Mouse (Mus musculus) spleen, embryonic (tissue): ENCODE data around the gene Ppp1r36.

ENCODE experiments used
- CTCF ChIA-PET: fragments of 350-600 bp; sonication (Branson Sonifier 250); formaldehyde crosslinking; loops from one replicate; lab custom pipeline; 2022; lab: Charles Lee

The Ppp1r36 gene

DNA sequence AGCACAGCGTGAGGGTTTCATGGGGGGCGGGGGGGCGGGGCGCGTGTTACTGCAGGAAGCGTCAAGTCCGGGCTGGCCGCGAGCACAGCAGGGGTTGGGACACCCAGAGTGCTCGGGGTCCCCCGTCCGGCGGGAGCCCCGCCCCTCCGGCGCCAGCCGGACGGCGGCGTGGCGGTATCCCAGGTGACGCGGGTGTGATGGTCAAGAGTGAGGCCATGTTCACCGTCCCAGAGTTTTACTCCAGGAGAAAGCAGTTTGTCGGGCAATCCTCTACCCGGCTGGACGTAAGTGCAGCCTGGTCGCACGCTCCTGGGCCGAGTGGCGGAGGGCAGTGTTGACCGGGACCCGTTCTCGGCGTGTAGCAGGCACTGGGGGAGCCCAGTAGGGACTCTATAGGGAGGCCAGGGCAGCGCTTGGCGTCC, at the start of gene Ppp1r36:
Ppp1r36 (plus strand) TSS at position 106 of the 422 bp plus-strand sequence.
- CTCF ChIA-PET, result interaction anchor here (0.7 kb wide), 1 partner anchor 23 kb away, joined by 3 read pairs; no protein-coding TSS in a partner anchor

DNA sequence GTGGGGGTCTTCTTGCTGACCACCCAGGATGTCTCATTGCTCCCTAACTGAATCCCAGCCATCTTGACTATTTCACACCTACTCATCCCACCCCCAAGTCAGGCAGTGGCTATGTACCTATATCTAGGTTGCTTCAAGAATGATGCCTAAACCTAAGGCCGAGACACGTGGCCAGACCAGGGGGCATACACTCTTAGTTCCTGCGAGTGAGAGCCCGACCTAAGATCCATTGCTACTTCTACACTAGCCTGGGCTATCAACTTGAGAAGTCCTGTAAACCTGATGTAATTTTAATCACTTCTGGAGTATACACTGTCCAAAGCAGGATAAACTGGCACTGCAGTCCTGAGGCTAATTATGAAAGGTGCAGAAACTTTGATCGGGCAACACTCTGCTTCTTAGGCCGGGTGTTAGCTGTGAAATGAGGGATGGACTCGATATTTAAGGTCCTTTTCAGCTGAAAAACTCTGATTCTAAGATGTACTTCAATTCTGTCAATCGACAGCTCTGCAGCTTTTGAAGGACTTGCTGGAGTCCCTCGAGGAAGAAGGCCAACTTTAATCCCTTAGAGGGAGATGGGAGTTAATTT, 49.0 kb upstream of the Ppp1r36 start:
- CTCF ChIA-PET, result no interaction called here

DNA sequence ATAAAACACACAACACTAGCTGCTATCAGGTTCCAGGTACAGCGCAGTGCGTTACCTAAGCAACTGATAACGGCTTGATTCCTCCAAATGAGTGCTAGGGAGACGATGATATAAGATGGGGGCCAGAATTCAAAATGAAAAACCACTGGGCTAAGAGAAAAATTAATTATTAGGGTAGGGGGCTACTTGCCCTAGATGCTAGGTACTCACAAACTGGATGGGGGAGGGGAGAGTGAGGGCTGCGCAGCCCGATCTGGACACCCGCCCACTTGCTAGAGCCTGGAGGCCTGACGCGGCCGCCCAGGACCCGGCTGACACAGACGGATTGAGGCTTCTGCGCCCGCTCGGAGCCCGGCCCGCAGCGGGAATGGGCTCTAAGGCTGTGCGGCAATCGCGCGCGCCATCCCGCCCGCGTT, 48.5 kb upstream of the Ppp1r36 start:
- CTCF ChIA-PET, result no interaction called here

DNA sequence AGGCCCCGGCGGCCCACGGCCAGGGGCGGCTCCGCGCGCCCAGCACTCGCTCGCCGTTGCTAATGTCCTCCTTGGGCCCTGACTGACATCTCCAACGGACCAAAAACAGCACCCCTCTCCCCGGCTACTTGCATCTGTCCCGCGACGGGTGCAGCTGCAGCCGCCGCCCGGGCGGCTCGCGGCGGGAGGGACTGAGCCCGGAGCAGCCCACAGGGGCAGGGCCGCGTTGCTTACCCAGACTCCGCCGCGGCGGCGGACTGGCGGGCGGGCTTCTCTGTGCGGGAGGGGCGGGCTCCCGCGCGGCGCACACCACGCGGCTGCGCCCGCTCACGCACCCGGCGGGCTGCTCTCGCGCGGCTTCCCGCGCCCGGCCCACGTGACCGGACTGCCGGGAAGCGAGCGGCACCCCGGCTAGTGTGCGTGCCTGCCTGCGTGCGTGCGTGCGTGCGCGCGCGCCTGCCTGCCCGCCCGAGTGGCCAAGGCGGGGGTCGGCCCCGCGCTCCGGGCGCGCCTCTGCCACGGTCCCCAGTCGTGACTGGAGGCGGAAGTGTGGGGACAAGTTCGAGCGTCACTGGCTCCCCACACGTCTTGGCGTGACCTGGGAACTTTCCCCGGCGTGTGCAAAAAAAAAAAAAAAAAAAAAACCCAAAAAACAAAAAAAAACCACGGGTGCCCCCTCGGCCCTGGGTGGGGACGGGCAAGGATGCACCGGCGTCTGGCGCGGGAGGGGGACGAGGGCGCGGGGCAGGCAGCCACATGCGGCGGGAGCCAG, 47.9 kb upstream of the Ppp1r36 start, which contains the start of gene Zbtb25:
Zbtb25 (minus strand) TSS at position 397 of the 772 bp plus-strand sequence.
- CTCF ChIA-PET, result no interaction called here

DNA sequence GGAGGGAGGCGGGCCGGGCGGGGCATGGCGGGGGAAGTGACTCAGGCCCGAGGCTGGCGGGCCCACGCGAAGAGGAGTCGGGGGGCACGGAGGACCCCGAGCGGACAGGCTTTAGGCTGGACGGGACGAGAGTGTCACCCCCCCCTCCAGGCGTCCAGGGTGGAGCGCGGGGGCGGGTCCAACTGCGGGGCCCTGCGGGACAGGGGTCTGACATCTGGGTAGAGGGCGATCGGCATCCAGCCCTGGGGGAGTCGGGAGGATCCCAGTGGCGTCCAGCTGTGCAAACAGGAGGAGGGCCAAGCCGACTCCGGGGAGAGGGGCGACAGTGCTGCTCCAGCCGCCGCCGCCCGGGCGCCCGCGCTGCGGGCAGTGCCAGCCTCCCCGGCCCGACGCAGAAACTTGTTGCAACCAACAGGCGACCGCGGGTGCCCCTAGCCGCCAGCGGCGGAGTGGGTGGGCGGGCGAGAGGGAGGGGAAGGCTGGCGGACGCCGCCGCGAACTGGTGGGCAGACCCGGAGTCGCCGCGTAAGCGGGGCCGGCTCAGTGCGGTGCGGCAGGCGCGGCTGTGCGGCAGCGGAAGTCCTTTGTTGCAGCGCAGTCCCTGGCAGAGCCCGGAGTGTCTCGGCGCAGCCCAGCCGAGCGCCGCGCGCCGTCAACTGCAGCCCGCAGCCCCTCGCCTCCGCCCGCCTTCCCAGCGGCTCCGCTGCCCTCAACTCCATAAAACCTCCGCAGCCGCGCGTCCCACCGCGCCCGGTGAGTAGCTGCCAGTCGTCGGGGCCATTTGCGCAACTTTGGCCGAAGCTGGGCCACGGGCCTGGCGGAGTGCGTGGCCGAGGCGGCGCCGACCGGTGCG, 47.1 kb upstream of the Ppp1r36 start, which contains the start of gene Zbtb1:
Zbtb1 (plus strand) TSS at position 289 of the 853 bp plus-strand sequence.
- CTCF ChIA-PET, result no interaction called here

DNA sequence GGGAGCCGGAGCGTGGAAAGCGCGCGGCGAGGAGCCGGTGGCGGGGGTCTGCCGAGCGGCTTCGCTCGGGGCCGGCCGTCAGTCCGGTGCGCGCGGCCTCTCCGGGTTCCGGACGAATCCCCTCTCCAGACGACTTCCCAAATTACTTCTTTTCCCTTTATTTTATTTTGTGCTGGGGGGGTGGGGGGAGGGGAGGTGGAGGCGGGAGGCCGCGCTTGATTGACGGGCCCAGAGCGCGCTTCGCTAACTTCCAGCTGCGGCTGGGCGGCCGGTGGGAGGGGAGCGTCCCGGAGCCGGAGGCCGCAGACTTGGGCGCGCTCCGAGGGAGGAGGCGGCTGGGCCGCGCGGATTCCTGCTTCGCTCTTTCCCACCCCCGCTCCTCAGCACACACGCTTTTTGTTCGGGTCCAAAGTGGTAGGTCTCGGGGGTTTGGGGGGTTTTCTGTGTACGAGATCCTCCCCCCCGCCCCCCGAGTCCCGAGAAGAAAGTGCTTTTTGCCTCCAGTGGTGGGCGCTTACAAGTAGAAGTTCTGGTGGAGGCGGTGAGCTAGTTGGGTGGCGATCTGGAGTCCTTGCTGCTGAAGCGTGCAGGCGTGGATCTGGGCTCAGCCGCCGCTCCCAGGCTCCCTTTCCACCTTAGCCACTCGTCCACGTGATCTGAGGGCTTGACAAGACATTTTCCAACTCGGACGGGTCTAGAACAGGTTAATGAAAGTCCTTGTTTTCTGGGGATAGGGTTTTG, 46.3 kb upstream of the Ppp1r36 start:
- CTCF ChIA-PET, result no interaction called here

DNA sequence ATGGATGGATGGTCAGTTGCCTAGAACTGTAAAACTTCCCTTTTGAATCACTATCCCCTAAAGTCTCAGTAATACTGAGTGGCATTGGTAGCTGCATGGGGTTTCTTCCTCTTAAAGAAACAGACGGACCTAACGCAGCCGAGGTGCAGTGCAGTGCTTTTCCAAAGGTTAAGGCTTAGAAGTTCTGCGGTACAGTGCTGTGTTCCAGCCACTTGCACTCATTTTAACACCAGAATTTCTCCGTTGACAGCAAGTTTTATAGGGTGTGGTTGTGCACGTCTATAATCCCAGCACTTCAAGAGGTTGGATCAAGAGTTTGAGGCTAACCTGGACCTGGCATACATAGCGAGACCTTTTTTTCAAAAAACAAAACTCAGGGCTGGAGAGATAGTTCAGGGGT, 45.3 kb upstream of the Ppp1r36 start:
- CTCF ChIA-PET, result no interaction called here

DNA sequence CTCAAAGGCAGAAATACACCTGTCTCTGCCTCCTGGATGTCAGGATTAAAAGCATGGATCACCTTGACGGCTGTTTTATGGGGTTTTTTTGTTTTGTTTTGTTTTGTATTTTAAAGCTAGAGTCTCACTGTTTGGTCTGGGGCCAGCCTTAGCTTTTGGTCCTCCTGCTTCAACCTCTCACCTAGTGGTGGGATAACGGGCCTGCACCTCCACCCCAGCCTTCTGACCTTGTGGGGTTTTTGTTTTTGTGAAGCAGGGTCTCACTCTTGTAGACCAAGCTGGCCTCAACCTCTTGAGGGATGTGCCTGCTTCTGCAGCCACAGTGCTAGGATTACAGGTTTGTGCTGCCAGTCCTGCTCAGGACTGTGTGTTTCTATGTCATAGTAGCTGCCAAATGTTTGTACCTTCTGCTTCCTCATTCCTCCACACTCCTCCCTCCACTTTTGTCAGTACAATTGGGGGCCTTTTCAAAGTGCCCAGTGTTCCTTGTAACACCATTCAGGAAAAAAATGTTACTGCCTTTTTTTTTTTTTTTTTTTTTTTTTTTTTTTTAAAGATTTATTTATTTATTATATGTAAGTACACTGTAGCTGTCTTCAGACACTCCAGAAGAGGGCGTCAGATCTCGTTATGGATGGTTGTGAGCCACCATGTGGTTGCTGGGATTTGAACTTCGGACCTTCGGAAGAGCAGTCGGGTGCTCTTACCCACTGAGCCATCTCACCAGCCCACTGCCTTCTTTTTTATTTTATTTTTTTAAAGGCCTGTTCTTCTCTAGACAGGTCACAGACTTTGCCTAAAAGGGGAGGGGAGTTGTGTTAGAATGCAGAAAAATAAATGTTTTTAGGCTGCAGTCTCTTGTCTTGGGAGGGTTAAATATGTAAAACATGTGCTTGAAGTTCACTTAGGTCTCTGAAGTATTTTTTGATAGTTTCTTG, 44.2 kb upstream of the Ppp1r36 start:
- CTCF ChIA-PET, result interaction anchor here (0.6 kb wide), 1 partner anchor 41 kb away, joined by 8 read pairs; no protein-coding TSS in a partner anchor

DNA sequence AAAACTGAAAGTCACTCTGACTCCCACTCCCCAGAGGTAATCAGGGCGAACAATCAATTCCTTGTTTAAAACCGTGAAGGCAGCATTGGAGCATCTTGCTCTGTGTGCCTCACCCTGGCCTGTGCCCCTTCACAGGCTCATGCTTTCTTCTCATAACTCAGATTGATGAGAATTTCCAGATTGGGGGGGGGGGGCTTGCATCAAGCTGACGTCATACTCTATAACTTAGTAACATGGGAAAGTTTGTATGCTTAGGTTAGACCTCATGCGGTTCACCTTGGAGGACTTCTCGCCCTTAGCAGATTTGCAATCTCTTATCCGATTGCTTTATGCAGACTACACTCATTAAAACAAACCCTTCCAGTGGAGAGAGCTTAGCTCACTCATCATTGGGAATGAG, 43.3 kb upstream of the Ppp1r36 start:
- CTCF ChIA-PET, result interaction anchor here (0.6 kb wide), 1 partner anchor 26 kb away, joined by 7 read pairs; no protein-coding TSS in a partner anchor

DNA sequence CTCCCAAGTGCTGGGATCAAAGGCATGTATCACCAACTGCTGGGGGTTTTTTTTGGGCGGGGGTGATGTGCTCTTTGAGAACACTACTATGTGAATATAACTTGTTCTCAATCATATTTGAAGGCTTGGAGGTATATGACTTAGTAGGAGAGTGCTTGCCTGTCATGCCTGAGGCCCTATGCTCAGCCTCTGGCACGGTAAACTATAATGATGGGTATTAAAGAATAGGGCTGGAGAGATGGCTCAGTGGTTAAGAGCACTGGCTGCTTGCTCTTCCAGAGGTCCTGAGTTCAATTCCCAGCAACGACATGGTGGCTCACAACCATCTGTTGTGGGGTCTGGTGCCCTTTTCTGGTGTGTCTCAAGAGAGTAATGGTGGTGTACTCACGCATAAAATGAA, 42.4 kb upstream of the Ppp1r36 start:
- CTCF ChIA-PET, result no interaction called here

DNA sequence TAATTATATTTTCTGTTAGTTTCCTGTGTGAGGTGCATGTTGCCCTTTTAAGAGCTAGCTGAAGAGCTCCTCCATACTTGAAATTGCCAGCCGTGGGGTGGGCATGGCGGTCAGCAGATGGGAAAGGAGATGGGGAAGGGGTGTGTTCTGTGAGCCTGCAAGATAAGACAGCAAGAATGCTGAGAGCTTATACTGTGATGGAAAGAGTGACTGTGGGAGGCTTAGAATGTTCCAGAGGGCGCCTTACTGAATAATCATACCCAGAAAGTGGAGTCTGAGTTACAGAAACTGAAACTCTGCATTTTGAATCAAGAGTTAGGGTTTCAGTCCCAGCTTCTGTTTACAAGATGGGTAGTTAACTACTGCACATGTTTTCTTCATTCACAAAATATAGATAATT, 41.8 kb upstream of the Ppp1r36 start:
- CTCF ChIA-PET, result no interaction called here

DNA sequence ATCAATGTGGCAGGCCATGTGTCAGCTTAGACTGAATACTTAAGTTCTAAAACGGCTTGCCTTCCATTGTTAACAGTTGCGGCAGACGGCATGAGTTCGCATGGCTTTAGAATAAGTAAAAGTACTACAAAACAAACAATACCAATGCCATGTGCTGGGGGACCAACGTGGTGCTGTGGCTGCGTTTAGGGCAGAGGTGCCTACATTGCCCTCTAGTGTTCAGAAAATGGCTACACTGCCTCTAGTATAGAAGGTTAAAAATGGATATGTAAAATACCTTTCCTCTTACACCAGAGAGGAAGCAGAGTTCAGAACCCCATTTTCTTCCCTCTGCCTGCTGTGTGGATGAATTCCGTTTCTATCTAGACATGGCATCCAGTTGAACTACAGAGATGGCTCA, 40.7 kb upstream of the Ppp1r36 start:
- CTCF ChIA-PET, result no interaction called here

DNA sequence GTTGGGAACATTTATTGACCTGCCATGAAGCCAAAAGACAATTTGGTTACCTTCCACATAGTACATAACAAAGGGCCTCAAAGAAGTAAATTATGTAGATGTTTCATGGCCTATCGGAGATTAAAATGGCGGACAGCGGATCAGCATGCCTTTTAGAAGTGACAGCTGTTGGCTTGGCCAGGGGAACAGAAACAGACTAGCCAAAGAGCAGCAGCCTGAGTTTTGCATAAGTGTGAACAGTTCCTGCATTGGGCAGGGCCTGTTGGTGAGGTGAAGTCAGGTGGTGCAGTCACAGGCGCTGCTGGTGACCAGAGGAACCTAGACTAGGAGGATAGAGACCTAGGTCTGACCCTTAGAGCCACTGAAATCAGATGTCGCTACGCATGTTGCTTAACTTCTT, 40.3 kb upstream of the Ppp1r36 start:
- CTCF ChIA-PET, result no interaction called here

DNA sequence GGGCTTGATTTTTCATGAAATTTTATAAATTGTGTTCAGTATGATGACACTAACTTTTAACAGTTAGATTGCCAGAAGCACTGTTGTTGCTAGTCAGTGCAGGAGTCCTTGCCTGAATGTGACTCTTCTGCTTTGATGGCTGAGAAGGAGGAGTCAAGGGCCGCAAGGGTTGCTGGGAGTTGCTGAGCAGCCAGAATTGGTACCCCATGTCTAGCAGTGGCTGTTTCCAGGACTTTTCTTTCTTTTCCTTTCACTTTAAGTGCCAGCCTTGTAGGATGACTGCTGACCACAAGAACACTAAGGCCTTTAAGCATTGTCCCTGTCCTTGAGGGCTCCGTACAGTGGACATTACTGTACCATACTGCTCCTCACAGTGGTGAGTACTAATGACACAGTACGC, 39.6 kb upstream of the Ppp1r36 start:
- CTCF ChIA-PET, result no interaction called here

DNA sequence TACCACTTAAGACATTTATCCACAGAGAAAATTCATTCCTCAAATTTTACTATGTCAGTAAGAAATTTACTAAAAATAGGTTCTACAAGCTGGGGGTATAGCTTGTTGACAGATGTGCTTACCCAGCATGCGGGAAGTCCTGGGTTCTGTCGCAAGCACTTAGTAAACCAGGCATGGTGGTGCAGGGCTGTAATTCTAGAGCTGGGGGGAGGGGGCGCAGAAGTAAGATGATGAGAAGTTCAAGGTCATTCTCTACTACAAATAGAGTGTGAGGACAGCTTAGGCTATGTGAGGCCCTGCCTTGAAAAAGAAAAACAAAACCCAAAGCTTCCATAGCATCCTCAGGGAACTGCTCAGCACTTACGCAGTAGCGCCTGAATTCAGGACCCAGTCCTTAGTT, 38.8 kb upstream of the Ppp1r36 start:
- CTCF ChIA-PET, result no interaction called here

DNA sequence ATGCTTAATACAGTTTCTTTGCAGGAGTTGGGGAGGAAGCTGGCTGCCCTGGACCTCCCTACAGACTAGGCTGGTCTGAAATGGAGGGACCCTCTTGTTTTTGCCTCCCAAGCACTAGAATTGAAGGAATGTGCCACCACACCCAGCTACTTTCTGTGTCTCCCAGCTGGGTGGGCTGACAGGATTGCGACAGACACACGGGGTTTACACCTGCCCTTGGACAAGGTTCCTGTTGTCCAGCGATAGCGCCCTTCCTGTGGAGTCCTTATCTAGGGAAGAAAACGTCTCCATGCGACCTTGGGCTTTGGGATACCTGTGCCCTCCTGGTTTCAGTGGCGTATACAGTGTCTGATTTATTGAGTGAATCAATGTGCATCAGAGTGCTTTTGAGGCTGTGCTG, 37.2 kb upstream of the Ppp1r36 start:
- CTCF ChIA-PET, result interaction anchor here (0.6 kb wide), 1 partner anchor 34 kb away, joined by 7 read pairs; no protein-coding TSS in a partner anchor

DNA sequence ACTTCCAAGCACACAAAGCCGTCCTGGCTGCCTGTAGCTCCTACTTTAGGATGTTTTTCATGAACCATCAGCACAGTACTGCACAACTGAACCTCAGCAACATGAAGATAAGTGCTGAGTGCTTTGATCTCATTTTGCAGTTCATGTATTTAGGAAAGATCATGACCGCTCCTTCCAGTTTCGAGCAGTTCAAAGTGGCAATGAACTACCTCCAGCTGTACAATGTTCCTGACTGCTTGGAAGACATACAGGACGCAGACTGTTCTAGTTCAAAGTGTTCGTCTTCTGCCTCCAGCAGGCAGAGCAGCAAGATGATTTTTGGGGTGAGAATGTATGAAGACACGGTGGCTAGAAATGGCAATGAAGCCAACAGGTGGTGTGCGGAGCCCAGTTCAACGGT, 32.0 kb upstream of the Ppp1r36 start:
- CTCF ChIA-PET, result no interaction called here

DNA sequence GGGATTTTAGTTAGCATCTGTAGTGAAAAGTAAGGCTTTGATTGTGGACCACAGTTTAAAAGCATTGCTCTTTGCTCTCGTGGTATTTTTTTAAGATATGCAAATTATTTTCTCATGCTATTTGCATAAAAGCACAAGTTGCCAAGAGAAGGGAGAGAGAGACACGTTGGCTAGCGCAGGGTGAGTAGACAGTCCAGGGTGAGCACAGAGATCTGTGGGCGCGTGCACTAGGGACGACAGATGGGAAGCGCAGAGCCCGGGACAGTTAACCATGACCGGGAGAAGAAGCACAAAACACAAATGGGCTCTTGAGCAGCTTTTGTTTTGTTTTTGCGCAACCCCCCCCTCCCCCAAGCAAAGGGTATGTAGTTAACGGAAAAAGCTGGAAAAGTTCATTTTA, 28.5 kb upstream of the Ppp1r36 start:
- CTCF ChIA-PET, result no interaction called here

DNA sequence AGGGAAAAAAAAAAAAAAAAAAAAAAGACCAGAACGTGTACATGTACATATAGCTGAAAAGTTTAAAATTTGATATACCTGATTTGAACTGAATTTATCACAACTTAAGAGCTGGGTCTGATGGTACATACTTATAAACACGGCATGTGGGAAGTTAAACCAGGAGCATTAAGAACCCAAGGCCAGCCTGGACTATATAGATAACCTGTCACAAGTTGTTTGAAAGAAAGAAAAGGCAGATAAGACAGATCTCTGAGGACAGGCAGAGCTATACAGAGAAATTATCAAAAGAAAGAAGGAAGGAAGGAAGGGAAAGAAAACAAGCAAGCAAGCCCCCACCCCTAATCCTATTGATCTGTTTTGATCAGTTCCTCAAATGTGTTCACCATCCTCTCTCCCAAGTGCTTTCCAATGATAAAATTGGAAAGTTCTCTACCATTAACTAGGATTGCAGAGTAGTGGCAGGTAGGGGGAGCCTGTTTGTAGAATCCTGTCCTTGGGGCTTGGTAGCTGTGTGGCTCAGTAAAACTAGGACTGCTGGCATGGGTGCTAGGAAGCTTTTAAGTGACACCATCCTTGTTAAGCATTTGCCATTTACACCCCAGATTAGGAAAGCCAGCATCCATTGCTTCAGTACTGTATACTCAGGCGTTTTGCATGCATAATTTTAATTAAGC, 25.6 kb upstream of the Ppp1r36 start:
- CTCF ChIA-PET, result interaction anchor here (0.9 kb wide), 1 partner anchor 10 kb away, joined by 3 read pairs; no protein-coding TSS in a partner anchor
